Mouse (Mus musculus) monocyte, adult 5-6 weeks (primary cell): ENCODE data around the gene Tbc1d16. TPM values are rescaled to one million over a fixed set of nuclear protein-coding genes. Genes with fewer than 3 reads are reported as not detected.

ENCODE experiments used
- ATAC-seq: fragments of 153-309, 156-312 bp; replicated peaks from 2 replicates; pipeline ENCODE4 v1.8.0; 2017; ENCODE audit warnings: mild to moderate bottlenecking; ENCODE audit not compliant: low TSS enrichment, insufficient number of reproducible peaks, severe bottlenecking, poor library complexity, low FRiP score
- total RNA-seq: library from RNA; stranded (forward); fragments of 200-1000, 200-491, 200-594 nt; gene quantifications from 3 replicates; pipeline ENCODE4 v1.2.3, GENCODE M21; 2017

The Tbc1d16 gene
- total RNA-seq, 1 experiment from 2014 or later = 0.86 TPM

GRCm38 (mm10) chr11:119132198-119133035 is 95.9 kb downstream of the Tbc1d16 start:
- ATAC-seq = no peak

GRCm38 (mm10) chr11:119130081-119130765 is 98.1 kb downstream of the Tbc1d16 start:
- ATAC-seq = no peak

- no peak for ATAC-seq
These were observed 98.8 kb downstream of the Tbc1d16 start for GRCm38 (mm10) chr11:119129281-119130058.

- ATAC-seq = no peak
These were observed 99.5 kb downstream of the Tbc1d16 start for GRCm38 (mm10) chr11:119128668-119129280.

- no peak for ATAC-seq
These were observed 100.4 kb downstream of the Tbc1d16 start for GRCm38 (mm10) chr11:119127686-119128473.

GRCm38 (mm10) chr11:119127147-119127546 is 101.2 kb downstream of the Tbc1d16 start:
- no peak for ATAC-seq

- peak; percentile 60 for ATAC-seq
These were observed 102.1 kb downstream of the Tbc1d16 start for GRCm38 (mm10) chr11:119125929-119126861.

GRCm38 (mm10) chr11:119124536-119124935 is 103.8 kb downstream of the Tbc1d16 start:
- no peak for ATAC-seq

GRCm38 (mm10) chr11:119123522-119124319 is 104.6 kb downstream of the Tbc1d16 start:
- ATAC-seq = no peak

GRCm38 (mm10) chr11:119122396-119122795 is 105.9 kb downstream of the Tbc1d16 start:
- peak; percentile 70 for ATAC-seq

GRCm38 (mm10) chr11:119118905-119119304 is 109.4 kb downstream of the Tbc1d16 start:
- no peak for ATAC-seq

- no peak for ATAC-seq
These were observed 110.4 kb downstream of the Tbc1d16 start for GRCm38 (mm10) chr11:119117945-119118344.

- no peak for ATAC-seq
These were observed 111.3 kb downstream of the Tbc1d16 start for GRCm38 (mm10) chr11:119116992-119117391.

- ATAC-seq = no peak
These were observed 115.6 kb downstream of the Tbc1d16 start for GRCm38 (mm10) chr11:119112721-119113120.

- peak; percentile 48; the same call in 1 of the 2 replicates for ATAC-seq
These were observed 117.0 kb downstream of the Tbc1d16 start for GRCm38 (mm10) chr11:119111345-119111744.

- no peak for ATAC-seq
These were observed 118.8 kb downstream of the Tbc1d16 start for GRCm38 (mm10) chr11:119109415-119110071.
